ENCODE assay signal across 8 mouse cellular contexts in genomic region chr10:98684195-98684594, GRCm38 (mm10).
A peak's percentile ranks its signal among the peaks of the same experiment; 100 is the strongest.
DNase-seq lines count a peak whose midpoint lies in the region; ATAC-seq lines count a peak whose summit lies in the region.

No protein-coding gene starts in this region.

- H3K36me3 ChIP-seq in heart, embryonic 16.5 days (ENCODE audit: control insufficient read depth, insufficient read depth), result no peaks in the 10 kb centered on the region
- H3K36me3 ChIP-seq in kidney, embryonic 16.5 days (ENCODE audit: insufficient read depth, low read length), result no peaks in the 10 kb centered on the region
- no peaks in the 10 kb centered on the region for H3K36me3 ChIP-seq in macrophage (ENCODE audit: inconsistent target)

- H3K4me1 ChIP-seq in heart, embryonic 16.5 days (ENCODE audit: control insufficient read depth, insufficient read depth, low read length), result no peaks in the 10 kb centered on the region; the same call in 1 of the 2 replicates
- H3K4me1 ChIP-seq in kidney, embryonic 16.5 days (ENCODE audit: insufficient read depth, low read length), result peaks cover 17% of the 10 kb centered on the region

- H3K79me2 ChIP-seq in macrophage (ENCODE audit: inconsistent target), result no peaks in the 10 kb centered on the region

- ATAC-seq in heart, embryonic 16.5 days (replicated peaks; ENCODE audit: extremely low read depth, insufficient read depth, low FRiP score), result peak; percentile 65; the same call in 1 of the 2 replicates
- ATAC-seq in kidney, embryonic 16.5 days (ENCODE audit: low FRiP score, low TSS enrichment), result peak; percentile 91

- H3K9ac ChIP-seq in heart, embryonic 16.5 days (ENCODE audit: low read length), result 0 out of 2 replicates have a peak overlapping the region, but pooled peaks have one; percentile 3
- H3K9ac ChIP-seq in kidney, embryonic 16.5 days (replicated peaks; ENCODE audit: low read length), result peak overlapping the region; percentile 42

- peak overlapping the region; percentile 45 for H3K4me2 ChIP-seq in heart, embryonic 16.5 days (ENCODE audit: low read depth, low read length)
- peak overlapping the region; percentile 46 for H3K4me2 ChIP-seq in kidney, embryonic 16.5 days (replicated peaks; ENCODE audit: low read depth, low read length)

- 23% methylated on average over 12 of the region's 12 CpGs for WGBS in heart, embryonic 16.5 days
- 5% methylated on average over 12 of the region's 12 CpGs for WGBS in kidney, embryonic 16.5 days
- 11% methylated on average over 12 of the region's 12 CpGs for WGBS in macrophage (ENCODE audit: missing documents)

- H3K4me3 ChIP-seq in heart, embryonic 16.5 days (ENCODE audit: low read length), result peak overlapping the region; percentile 20
- peak overlapping the region; percentile 20 for H3K4me3 ChIP-seq in kidney, embryonic 16.5 days (ENCODE audit: low read length)
- peak overlapping the region; percentile 10; the same call in 1 of the 2 replicates for H3K4me3 ChIP-seq in macrophage (ENCODE audit: inconsistent target)

- DNase-seq in R1 (ENCODE audit: low read depth, low spot score), result peak; percentile 28
- DNase-seq in embryo, embryonic 10.5 days (ENCODE audit: low spot score), result peak; percentile 71
- DNase-seq in thymus, postnatal 14 days, result peak; percentile 7
- DNase-seq in frontal cortex, postnatal 25 days (ENCODE audit: low spot score in 2 of 2), result no peak
- no peak for DNase-seq in cerebellum, postnatal 4 days (ENCODE audit: low spot score in 2 of 2)

- no peaks in the 10 kb centered on the region for H3K27me3 ChIP-seq in heart, embryonic 16.5 days (ENCODE audit: control insufficient read depth, insufficient read depth, low read length)
- H3K27me3 ChIP-seq in kidney, embryonic 16.5 days (ENCODE audit: insufficient read depth, low read length), result no peaks in the 10 kb centered on the region

- peak overlapping the region; percentile 33; the same call in 1 of the 2 replicates for H3K27ac ChIP-seq in heart, embryonic 16.5 days (ENCODE audit: low read length)
- peak overlapping the region; percentile 21; the same call in 1 of the 2 replicates for H3K27ac ChIP-seq in kidney, embryonic 16.5 days (ENCODE audit: low read length)
- peak overlapping the region; percentile 21; the same call in 1 of the 2 replicates for H3K27ac ChIP-seq in macrophage

- no peaks in the 10 kb centered on the region for H3K9me3 ChIP-seq in heart, embryonic 16.5 days (replicated peaks; ENCODE audit: control insufficient read depth, low read length)
- H3K9me3 ChIP-seq in kidney, embryonic 16.5 days (ENCODE audit: low read length), result no peaks in the 10 kb centered on the region

Comparison
In these comparisons a context has a peak if more than half of its experiments do, and no peak if none do; other contexts are left out.
1. DNase-seq: peak in R1 (single experiment), embryo, embryonic 10.5 days (single experiment) and thymus, postnatal 14 days (single experiment); none in frontal cortex, postnatal 25 days (0 of 2) and cerebellum, postnatal 4 days (0 of 2).
2. Peak in every context shown above with its lines, with median percentiles within 50 percentile points of each other: H3K27ac ChIP-seq and H3K4me3 ChIP-seq.